In the genomic region with DNA sequence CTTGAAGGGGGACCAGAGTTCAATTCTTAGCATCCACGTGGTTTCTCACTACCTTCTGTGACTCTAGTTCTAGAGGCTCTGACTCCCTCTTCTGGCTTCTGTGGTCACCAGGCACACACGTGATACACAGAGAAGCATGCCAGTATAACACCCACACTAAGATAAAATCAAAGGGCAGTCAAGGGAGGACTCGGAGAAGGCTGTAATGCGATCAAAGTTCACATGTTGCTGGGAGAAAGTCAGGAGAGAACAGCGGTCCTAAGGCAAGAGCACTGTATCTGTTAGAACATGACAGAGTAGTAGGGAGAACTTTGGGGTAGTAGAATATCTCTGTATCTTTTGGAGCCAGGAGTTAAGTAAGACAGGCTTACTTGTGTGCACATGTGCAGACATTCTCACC, we compare ENCODE assay signal across 10 mouse cellular contexts.
DNase-seq lines count a peak whose midpoint lies in the region; ATAC-seq and TF ChIP-seq lines count a peak whose summit lies in the region.
"Had no signal": no experiment of that assay in that cellular context is flagged by ENCODE, and none has a peak within 500 bp of the region (broad histone marks: within the 10 kb centered on the region; RNA-seq: fewer than 3 reads in every experiment).

No protein-coding gene starts in this region.

- no peak for DNase-seq in heart, postnatal 36 days
- no peak for DNase-seq in forebrain, postnatal 0 days
- no peak for DNase-seq in retina, embryonic 14.5 days (ENCODE audit: low spot score)
- DNase-seq: lung, postnatal 14 days had no signal

- no peaks in the 10 kb centered on the region for H3K27me3 ChIP-seq in heart, embryonic 15.5 days
- no peaks in the 10 kb centered on the region for H3K27me3 ChIP-seq in ES-Bruce4 (ENCODE audit: control insufficient read depth, insufficient read depth, low read length, poor library complexity, severe bottlenecking)
- no peaks in the 10 kb centered on the region for H3K27me3 ChIP-seq in intestine, embryonic 16.5 days (replicated peaks; ENCODE audit: control insufficient read depth, insufficient read depth, low read length)
- H3K27me3 ChIP-seq in forebrain, postnatal 0 days (ENCODE audit: insufficient read depth, low read length): no peaks in the 10 kb centered on the region
- H3K27me3 ChIP-seq in neural tube, embryonic 15.5 days (replicated peaks): no peaks in the 10 kb centered on the region
- H3K27me3 ChIP-seq: embryonic facial prominence, embryonic 15.5 days had no signal

- no peak for TF ChIP-seq POLR2A in ES-Bruce4 (IDR thresholded peaks at IDR 0.05; ENCODE audit: insufficient read depth, low read length)

- H3K9ac ChIP-seq in heart, embryonic 15.5 days: no peak overlapping the region
- H3K9ac ChIP-seq in ES-Bruce4 (ENCODE audit: low read depth, poor library complexity, severe bottlenecking): no peak overlapping the region
- no peak overlapping the region for H3K9ac ChIP-seq in intestine, embryonic 16.5 days (ENCODE audit: low read depth, low read length)
- no peak overlapping the region for H3K9ac ChIP-seq in forebrain, postnatal 0 days
- no peak overlapping the region for H3K9ac ChIP-seq in neural tube, embryonic 15.5 days (replicated peaks)
- H3K9ac ChIP-seq: embryonic facial prominence, embryonic 15.5 days had no signal

- TF ChIP-seq EP300 in ES-Bruce4 (IDR thresholded peaks at IDR 0.05; ENCODE audit: insufficient read depth, low read depth, low read length): no peak

- H3K4me2 ChIP-seq in heart, embryonic 15.5 days: no peak overlapping the region
- no peak overlapping the region for H3K4me2 ChIP-seq in intestine, embryonic 16.5 days (ENCODE audit: low read depth, low read length)
- no peak overlapping the region for H3K4me2 ChIP-seq in forebrain, postnatal 0 days (ENCODE audit: low read depth)
- no peak overlapping the region for H3K4me2 ChIP-seq in neural tube, embryonic 15.5 days
- H3K4me2 ChIP-seq: embryonic facial prominence, embryonic 15.5 days had no signal

- ATAC-seq in heart, embryonic 15.5 days (replicated peaks; ENCODE audit: insufficient number of reproducible peaks, insufficient read depth, low FRiP score, low read depth): no peak
- peak; percentile 80 for ATAC-seq in intestine, embryonic 16.5 days
- peak; percentile 54; the same call in 1 of the 2 replicates for ATAC-seq in megakaryocyte, adult 5-6 weeks (ENCODE audit: poor library complexity, severe bottlenecking)
- no peak for ATAC-seq in forebrain, postnatal 0 days
- no peak for ATAC-seq in neural tube, embryonic 15.5 days (ENCODE audit: low FRiP score)

- TF ChIP-seq CTCF in ES-Bruce4 (IDR thresholded peaks at IDR 0.05; ENCODE audit: low read depth, low read length): no peak
- TF ChIP-seq CTCF in forebrain, postnatal 0 days (IDR thresholded peaks at IDR 0.05; ENCODE audit: low read depth): no peak

- intact Hi-C loops in heart, postnatal 36 days (cut with DNase I): no loop called here

- no peaks in the 10 kb centered on the region for H3K9me3 ChIP-seq in heart, embryonic 15.5 days (replicated peaks)
- no peaks in the 10 kb centered on the region for H3K9me3 ChIP-seq in ES-Bruce4 (replicated peaks; ENCODE audit: control insufficient read depth, insufficient read depth, low read length, poor library complexity, severe bottlenecking)
- no peaks in the 10 kb centered on the region for H3K9me3 ChIP-seq in intestine, embryonic 16.5 days (ENCODE audit: control insufficient read depth, low read length)
- no peaks in the 10 kb centered on the region for H3K9me3 ChIP-seq in forebrain, postnatal 0 days (ENCODE audit: low read length)
- H3K9me3 ChIP-seq in neural tube, embryonic 15.5 days (replicated peaks): no peaks in the 10 kb centered on the region
- H3K9me3 ChIP-seq: embryonic facial prominence, embryonic 15.5 days had no signal

- H3K27ac ChIP-seq in heart, embryonic 15.5 days: peak overlapping the region; percentile 66
- peak overlapping the region; percentile 79; the same call in 1 of the 2 replicates for H3K27ac ChIP-seq in ES-Bruce4 (ENCODE audit: insufficient read depth, low read length)
- H3K27ac ChIP-seq in intestine, embryonic 16.5 days (ENCODE audit: low read length): 0 out of 2 replicates have a peak overlapping the region, but pooled peaks have one; percentile 69
- H3K27ac ChIP-seq in forebrain, postnatal 0 days (ENCODE audit: low read depth, low read length): no peak overlapping the region
- H3K27ac ChIP-seq in neural tube, embryonic 15.5 days (replicated peaks): no peak overlapping the region

- H3K4me1 ChIP-seq in heart, embryonic 15.5 days (replicated peaks): peaks cover 48% of the 10 kb centered on the region
- peaks cover 3% of the 10 kb centered on the region for H3K4me1 ChIP-seq in ES-Bruce4 (ENCODE audit: control insufficient read depth, insufficient read depth, low read length)
- H3K4me1 ChIP-seq in intestine, embryonic 16.5 days (ENCODE audit: control insufficient read depth, insufficient read depth, low read length): peaks cover 26% of the 10 kb centered on the region
- H3K4me1 ChIP-seq in forebrain, postnatal 0 days (ENCODE audit: insufficient read depth): no peaks in the 10 kb centered on the region
- peaks cover 23% of the 10 kb centered on the region for H3K4me1 ChIP-seq in neural tube, embryonic 15.5 days

- 71% methylated on average over 5 of the region's 5 CpGs for WGBS in heart, embryonic 15.5 days
- WGBS in intestine, embryonic 16.5 days: 61% methylated on average over 5 of the region's 5 CpGs
- 91% methylated on average over 5 of the region's 5 CpGs for WGBS in forebrain, postnatal 0 days
- WGBS in neural tube, embryonic 15.5 days: 85% methylated on average over 5 of the region's 5 CpGs

- H3K36me3 ChIP-seq in heart, embryonic 15.5 days: 0 out of 2 replicates have a peak, but pooled peaks cover 4% of the 10 kb centered on the region
- H3K36me3 ChIP-seq in ES-Bruce4 (ENCODE audit: control insufficient read depth, insufficient read depth, low read length, poor library complexity, severe bottlenecking): no peaks in the 10 kb centered on the region
- no peaks in the 10 kb centered on the region for H3K36me3 ChIP-seq in intestine, embryonic 16.5 days (ENCODE audit: control insufficient read depth, insufficient read depth, low read length)
- no peaks in the 10 kb centered on the region for H3K36me3 ChIP-seq in forebrain, postnatal 0 days (ENCODE audit: insufficient read depth)
- 0 out of 2 replicates have a peak, but pooled peaks cover 2% of the 10 kb centered on the region for H3K36me3 ChIP-seq in neural tube, embryonic 15.5 days
- H3K36me3 ChIP-seq: embryonic facial prominence, embryonic 15.5 days had no signal

- no peak overlapping the region for H3K4me3 ChIP-seq in heart, embryonic 15.5 days
- no peak overlapping the region for H3K4me3 ChIP-seq in ES-Bruce4 (ENCODE audit: low read depth, low read length)
- no peak overlapping the region for H3K4me3 ChIP-seq in intestine, embryonic 16.5 days (ENCODE audit: low read length)
- H3K4me3 ChIP-seq in forebrain, postnatal 0 days (ENCODE audit: low read depth, low read length): no peak overlapping the region
- no peak overlapping the region for H3K4me3 ChIP-seq in neural tube, embryonic 15.5 days (replicated peaks)
- H3K4me3 ChIP-seq: embryonic facial prominence, embryonic 15.5 days had no signal

Comparison
In these comparisons a context has a peak if more than half of its experiments do, and no peak if none do; other contexts are left out.
1. ATAC-seq: peak in intestine, embryonic 16.5 days (single experiment) and megakaryocyte, adult 5-6 weeks (single experiment); none in heart, embryonic 15.5 days (single experiment), forebrain, postnatal 0 days (single experiment) and neural tube, embryonic 15.5 days (single experiment).
2. H3K27ac ChIP-seq: peak in heart, embryonic 15.5 days (single experiment), ES-Bruce4 (single experiment) and intestine, embryonic 16.5 days (single experiment); none in forebrain, postnatal 0 days (single experiment) and neural tube, embryonic 15.5 days (single experiment).